Mouse (Mus musculus) retina, adult 2 months (tissue): ENCODE measurements around the gene Slc16a11.

ENCODE experiments used
- DNase-seq: peaks from one replicate; pipeline ENCODE4 v3.0.0-alpha.2; 2012; ENCODE audit warnings: low read depth, low spot score

Slc16a11 gene

GRCm38 (mm10) chr11:70200036-70200608 is 12.4 kb upstream of the Slc16a11 start:
- DNase-seq = no peak

GRCm38 (mm10) chr11:70201691-70202090 is 10.9 kb upstream of the Slc16a11 start:
- peak; percentile 56 for DNase-seq

- no peak for DNase-seq
Observed at GRCm38 (mm10) chr11:70206801-70207200, 5.8 kb upstream of the Slc16a11 start.

- DNase-seq = no peak
Observed at GRCm38 (mm10) chr11:70207283-70207682, 5.3 kb upstream of the Slc16a11 start.

GRCm38 (mm10) chr11:70208778-70209388 is 3.7 kb upstream of the Slc16a11 start:
- no peak for DNase-seq

GRCm38 (mm10) chr11:70210681-70211080 is 1.9 kb upstream of the Slc16a11 start:
- no peak for DNase-seq

GRCm38 (mm10) chr11:70211972-70212371 is 580 bp upstream of the Slc16a11 start:
- no peak for DNase-seq

- DNase-seq = no peak
Observed at GRCm38 (mm10) chr11:70212896-70213295, 344 bp downstream of the Slc16a11 start.

GRCm38 (mm10) chr11:70213736-70214135 is 1.2 kb downstream of the Slc16a11 start:
- DNase-seq = no peak

- no peak for DNase-seq
Observed at GRCm38 (mm10) chr11:70214191-70214855, 1.8 kb downstream of the Slc16a11 start.

GRCm38 (mm10) chr11:70214856-70215209 is 2.3 kb downstream of the Slc16a11 start:
- DNase-seq = no peak

GRCm38 (mm10) chr11:70215301-70215700 is 2.7 kb downstream of the Slc16a11 start:
- no peak for DNase-seq

- DNase-seq = no peak
Observed at GRCm38 (mm10) chr11:70216103-70216502, 3.6 kb downstream of the Slc16a11 start.

GRCm38 (mm10) chr11:70218039-70218438 is 5.5 kb downstream of the Slc16a11 start:
- DNase-seq = no peak

GRCm38 (mm10) chr11:70218741-70219470 is 6.4 kb downstream of the Slc16a11 start:
- no peak for DNase-seq

- no peak for DNase-seq
Observed at GRCm38 (mm10) chr11:70219873-70220272, 7.3 kb downstream of the Slc16a11 start.

- no peak for DNase-seq
Observed at GRCm38 (mm10) chr11:70220323-70220722, 7.8 kb downstream of the Slc16a11 start.

GRCm38 (mm10) chr11:70220731-70221602 is 8.4 kb downstream of the Slc16a11 start, which contains the start of gene Slc16a13:
TSS of gene Slc16a13 (minus strand) at chr11:70221064.
- DNase-seq = no peak

- no peak for DNase-seq
Observed at GRCm38 (mm10) chr11:70221603-70222500, 9.3 kb downstream of the Slc16a11 start.

GRCm38 (mm10) chr11:70223724-70224123 is 11.2 kb downstream of the Slc16a11 start:
- no peak for DNase-seq
